Mouse (Mus musculus) heart, embryonic 14.5 days (tissue): Measurements from ENCODE around the gene Smim23. TPM values are rescaled to one million over a fixed set of nuclear protein-coding genes. Genes with fewer than 3 reads are reported as not detected.

Source experiments
- ATAC-seq: fragments of 200-750 bp; cut with Nextera tagmentation; 2 replicates; pipeline ENCODE4 v1.8.0; 2017; ENCODE audit warnings: low read depth, moderate TSS enrichment; ENCODE audit not compliant: insufficient number of reproducible peaks, insufficient read depth, low FRiP score
- H3K27ac ChIP-seq, 2 experiments: fragments of 200-500 bp in 1 of 2; fragments of 300-500 bp in 1 of 2; sonication (generic) in 1 of 2; replicated peaks in 1 of 2; 2 replicates each; pipeline ENCODE4 v1.5.1; 2012 to 2014; ENCODE audit warnings: low read depth in 2 of 2, low read length in 2 of 2, control low read depth in 1 of 2, mild to moderate bottlenecking in 1 of 2, mixed read lengths in 1 of 2; ENCODE audit not compliant: control insufficient read depth in 1 of 2, insufficient read depth in 1 of 2
- H3K27me3 ChIP-seq: fragments of 300-500 bp; sonication (generic); 2 replicates; pipeline ENCODE4 v1.6.1; 2014; ENCODE audit warnings: mild to moderate bottlenecking, low read length, control low read depth; ENCODE audit not compliant: control insufficient read depth, insufficient read depth
- H3K36me3 ChIP-seq: fragments of 300-500 bp; sonication (generic); 2 replicates; pipeline ENCODE4 v1.6.1; 2014; ENCODE audit warnings: mild to moderate bottlenecking, control low read depth, low read length, mixed read lengths; ENCODE audit not compliant: control insufficient read depth, insufficient read depth
- H3K4me1 ChIP-seq, 2 experiments: fragments of 200-500 bp in 1 of 2; fragments of 300-500 bp in 1 of 2; sonication (generic) in 1 of 2; 2 replicates each; pipeline ENCODE4 v1.6.1; 2012 to 2014; ENCODE audit warnings: low read length in 2 of 2, control low read depth in 1 of 2, mixed read lengths in 1 of 2; ENCODE audit not compliant: control insufficient read depth in 2 of 2, insufficient read depth in 2 of 2
- H3K4me2 ChIP-seq: fragments of 300-500 bp; sonication (generic); 2 replicates; pipeline ENCODE4 v1.6.1; 2014; ENCODE audit warnings: mild to moderate bottlenecking, low read length
- H3K4me3 ChIP-seq, 2 experiments: fragments of 200-500 bp in 1 of 2; fragments of 300-500 bp in 1 of 2; sonication (generic) in 1 of 2; 2 replicates each; pipeline ENCODE4 v1.5.1; 2012 to 2014; ENCODE audit warnings: low read length in 2 of 2, mild to moderate bottlenecking in 2 of 2, control low read depth in 1 of 2, low read depth in 1 of 2, moderate library complexity in 1 of 2; ENCODE audit not compliant: control insufficient read depth in 1 of 2, insufficient read depth in 1 of 2
- H3K9ac ChIP-seq: fragments of 300-500 bp; sonication (generic); 2 replicates; pipeline ENCODE4 v1.6.1; 2014; ENCODE audit warnings: mild to moderate bottlenecking, low read length
- H3K9me3 ChIP-seq: fragments of 300-500 bp; sonication (generic); 2 replicates; pipeline ENCODE4 v1.6.1; 2016; ENCODE audit warnings: low read length, control low read depth; ENCODE audit not compliant: control insufficient read depth
- WGBS: fragments of 180-500 bp; shearing (Covaris S2); extraction: QIAGEN DNeasy Blood & Tissue Kit; methylation state at CpG from one replicate; pipeline ENCODE4 v1.1.7; 2014; 5-methylcytosine and 5-hydroxymethylcytosine counted together
- polyA plus RNA-seq: library from polyadenylated mRNA; unstranded; fragments of >200 nt; fragmentation: Nextera tagmentation; extraction: Ambion mirVana; gene quantifications from 2 replicates; pipeline ENCODE4 v1.2.1, GENCODE M21; 2014

Gene Smim23
- not detected in 2 replicates for polyA plus RNA-seq

- Histone ChIP-seq H3K9me3 (no peaks in the 10 kb centered on the region), H3K9ac (no peak within 1 kb of the TSS), H3K27ac (no peak within 1 kb of the TSS), H3K4me1 (peaks cover 6 to 15% of the 10 kb centered on the region in 2 experiments), H3K27me3 (no peaks in the 10 kb centered on the region), H3K36me3 (no peaks in the 10 kb centered on the region), H3K4me2 (no peak within 1 kb of the TSS), H3K4me3 (no peak within 1 kb of the TSS)
- ATAC-seq: no peak
- WGBS: 70% methylated on average over 1 of the region's 1 CpGs
Observed at GRCm38 (mm10) chr11:32824505-32824904, at the start of gene Smim23. Smim23 (minus strand) TSS chr11:32824605.

DNA sequence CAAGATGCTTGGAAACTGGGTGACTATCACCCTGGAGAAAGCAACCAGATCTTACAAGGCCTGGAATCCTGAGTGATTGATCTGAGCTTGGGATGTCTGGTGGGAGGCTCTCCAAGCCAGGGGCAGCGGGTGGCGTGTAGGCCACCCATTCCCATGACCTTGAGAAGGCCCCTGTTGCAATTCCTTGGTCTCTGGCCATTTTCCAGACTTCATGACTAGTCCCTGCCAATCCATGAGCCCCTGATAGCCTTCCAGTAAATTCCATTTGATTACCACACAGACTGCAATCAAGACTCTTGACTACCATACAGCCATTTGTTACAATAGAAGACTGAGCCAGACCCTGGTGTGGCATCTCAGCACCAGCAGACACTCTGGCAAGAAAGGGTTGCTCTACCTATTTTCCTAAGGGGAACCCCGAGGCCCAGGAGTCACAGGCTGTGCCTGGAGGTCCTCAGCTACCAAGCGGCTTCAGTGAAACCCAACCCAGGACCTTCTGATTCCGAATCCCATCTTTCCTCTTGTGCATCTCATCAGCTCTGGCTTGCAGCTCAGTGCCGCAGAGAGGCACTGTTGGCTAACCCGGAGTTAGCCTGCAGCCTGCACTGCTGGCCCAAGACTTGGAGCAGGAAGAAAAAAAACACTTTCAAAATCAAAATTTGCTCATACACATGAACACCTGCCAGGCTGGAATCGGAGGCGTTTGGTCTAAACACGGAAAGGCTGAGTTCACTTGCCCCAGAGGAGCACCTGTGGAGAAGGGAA, 44.4 kb upstream of the Smim23 start:
- no peaks in the 10 kb centered on the region for H3K27me3 ChIP-seq
- peaks cover 4% of the 10 kb centered on the region; the same call in 1 of the 2 replicates for H3K9me3 ChIP-seq
- no peak overlapping the region for H3K4me3 ChIP-seq
- ATAC-seq: no peak
- no peak overlapping the region for H3K4me2 ChIP-seq
- no peaks in the 10 kb centered on the region; a peak in 1 of 4 replicates for H3K4me1 ChIP-seq
- H3K36me3 ChIP-seq: no peaks in the 10 kb centered on the region
- no peak overlapping the region for H3K9ac ChIP-seq
- WGBS: 82% methylated on average over 10 of the region's 10 CpGs
- no peak overlapping the region for H3K27ac ChIP-seq

GRCm38 (mm10) chr11:32864615-32865014, 40.2 kb upstream of the Smim23 start:
- ATAC-seq: no peak
- H3K9me3 ChIP-seq: no peaks in the 10 kb centered on the region
- no peak overlapping the region for H3K9ac ChIP-seq
- H3K27ac ChIP-seq: no peak overlapping the region
- no peaks in the 10 kb centered on the region for H3K36me3 ChIP-seq
- WGBS: 75% methylated on average over 5 of the region's 5 CpGs
- no peak overlapping the region for H3K4me2 ChIP-seq
- H3K4me3 ChIP-seq: no peak overlapping the region
- no peaks in the 10 kb centered on the region; a peak in 1 of 4 replicates for H3K4me1 ChIP-seq
- H3K27me3 ChIP-seq: no peaks in the 10 kb centered on the region

GRCm38 (mm10) chr11:32857418-32857879, 33.0 kb upstream of the Smim23 start:
- H3K36me3 ChIP-seq: no peaks in the 10 kb centered on the region
- H3K27ac ChIP-seq: no peak overlapping the region
- no peaks in the 10 kb centered on the region for H3K9me3 ChIP-seq
- H3K9ac ChIP-seq: no peak overlapping the region
- H3K4me1 ChIP-seq: peaks cover 5 to 9% of the 10 kb centered on the region in 2 experiments; a peak in 2 of 4 replicates
- no peak overlapping the region for H3K4me3 ChIP-seq
- H3K27me3 ChIP-seq: no peaks in the 10 kb centered on the region
- no peak for ATAC-seq
- 14% methylated on average over 8 of the region's 8 CpGs for WGBS
- H3K4me2 ChIP-seq: peak overlapping the region; percentile 18; the same call in 1 of the 2 replicates

- no peaks in the 10 kb centered on the region for H3K27me3 ChIP-seq
- H3K9me3 ChIP-seq: no peaks in the 10 kb centered on the region
- WGBS: 62% methylated on average over 20 of the region's 20 CpGs
- H3K36me3 ChIP-seq: no peaks in the 10 kb centered on the region
- ATAC-seq: no peak
- H3K4me1 ChIP-seq: 0 out of 4 replicates have a peak, but pooled peaks cover 0 to 2% of the 10 kb centered on the region in 2 experiments
- H3K9ac ChIP-seq: no peak overlapping the region
- H3K27ac ChIP-seq: no peak overlapping the region
- H3K4me3 ChIP-seq: no peak overlapping the region
- no peak overlapping the region for H3K4me2 ChIP-seq
Observed at GRCm38 (mm10) chr11:32846682-32847222, 22.3 kb upstream of the Smim23 start.

DNA sequence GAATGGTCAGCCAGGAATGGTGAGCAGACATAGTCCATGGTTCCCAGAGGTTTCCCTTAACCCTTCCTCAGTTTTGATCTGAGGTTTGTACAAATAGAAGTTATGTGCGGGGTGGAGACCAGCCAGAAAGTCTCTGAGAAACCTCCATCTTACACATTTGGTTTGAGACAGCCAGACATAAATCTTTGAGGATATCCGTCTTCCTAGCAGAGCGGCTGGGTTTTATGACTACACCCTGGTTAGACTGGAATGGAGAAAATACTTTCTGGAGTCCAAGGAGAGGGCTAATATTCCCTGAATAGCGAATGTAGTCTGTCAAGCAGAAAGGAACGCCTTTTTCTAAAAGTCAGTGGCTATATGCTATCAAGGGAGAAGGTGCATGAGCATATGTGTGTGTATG, 16.8 kb upstream of the Smim23 start:
- H3K4me3 ChIP-seq: no peak overlapping the region
- 86% methylated on average over 5 of the region's 5 CpGs for WGBS

GRCm38 (mm10) chr11:32840256-32840655, 15.9 kb upstream of the Smim23 start:
- Histone ChIP-seq H3K4me2 (no peak overlapping the region), H3K4me1 (no peaks in the 10 kb centered on the region), H3K9me3 (peaks cover 5% of the 10 kb centered on the region), H3K9ac (no peak overlapping the region), H3K27me3 (no peaks in the 10 kb centered on the region), H3K4me3 (no peak overlapping the region), H3K36me3 (no peaks in the 10 kb centered on the region), H3K27ac (no peak overlapping the region)
- no peak for ATAC-seq
- WGBS: 80% methylated on average over 9 of the region's 9 CpGs

More for the DNA sequence above, 16.8 kb upstream of the Smim23 start:
- H3K9ac ChIP-seq: no peak overlapping the region
- H3K27me3 ChIP-seq: no peaks in the 10 kb centered on the region
- H3K4me1 ChIP-seq: no peaks in the 10 kb centered on the region
- H3K36me3 ChIP-seq: no peaks in the 10 kb centered on the region
- no peak overlapping the region for H3K27ac ChIP-seq
- ATAC-seq: no peak
- no peak overlapping the region for H3K4me2 ChIP-seq
- 0 out of 2 replicates have a peak, but pooled peaks cover under 1% of the 10 kb centered on the region for H3K9me3 ChIP-seq
